Mouse (Mus musculus) testis, adult 2 months (tissue): Measurements from ENCODE around the gene Lcn8. TPM values are rescaled to one million over a fixed set of nuclear protein-coding genes. Genes with fewer than 3 reads are reported as not detected.

Experiments
- H3K27ac ChIP-seq: fragments of 200-500 bp; 2 replicates; pipeline ENCODE4 v1.5.1; 2012; ENCODE audit warnings: low read depth, low read length; ENCODE audit not compliant: control insufficient read depth, insufficient read depth
- H3K27me3 ChIP-seq: fragments of 200-500 bp; 2 replicates; pipeline ENCODE4 v1.6.1; 2012; ENCODE audit warnings: mild to moderate bottlenecking, low read length, moderate library complexity; ENCODE audit not compliant: control insufficient read depth, insufficient read depth
- H3K36me3 ChIP-seq: fragments of 200-500 bp; 2 replicates; pipeline ENCODE4 v1.6.1; 2012; ENCODE audit warnings: mild to moderate bottlenecking, low read length; ENCODE audit not compliant: control insufficient read depth, insufficient read depth
- H3K4me1 ChIP-seq: fragments of 200-500 bp; 2 replicates; pipeline ENCODE4 v1.6.1; 2012; ENCODE audit warnings: low read length; ENCODE audit not compliant: control insufficient read depth, insufficient read depth
- H3K4me3 ChIP-seq: fragments of 200-500 bp; 2 replicates; pipeline ENCODE4 v1.5.1; 2012; ENCODE audit warnings: low read depth, mild to moderate bottlenecking, low read length, moderate library complexity, mixed read lengths; ENCODE audit not compliant: control insufficient read depth
- CTCF ChIP-seq: fragments of 200-500 bp; IDR thresholded peaks from 2 replicates; pipeline ENCODE4 v1.5.1; 2012; ENCODE audit warnings: low read depth, mild to moderate bottlenecking, inconsistent platforms, low read length, moderate library complexity; ENCODE audit not compliant: control insufficient read depth, insufficient read depth, insufficient replicate concordance
- POLR2A ChIP-seq: fragments of 200-500 bp; IDR thresholded peaks from 2 replicates; pipeline ENCODE4 v1.6.1; 2012; ENCODE audit warnings: low read depth, mild to moderate bottlenecking, inconsistent platforms, low read length, moderate library complexity; ENCODE audit not compliant: control insufficient read depth
- polyA plus RNA-seq: library from polyadenylated mRNA; depleted of rRNA; stranded (reverse); fragments of >200 nt; gene quantifications from 2 replicates; pipeline ENCODE4 v1.2.3, GENCODE M21; 2012

Gene Lcn8
- polyA plus RNA-seq, 1 experiment = not detected

DNA sequence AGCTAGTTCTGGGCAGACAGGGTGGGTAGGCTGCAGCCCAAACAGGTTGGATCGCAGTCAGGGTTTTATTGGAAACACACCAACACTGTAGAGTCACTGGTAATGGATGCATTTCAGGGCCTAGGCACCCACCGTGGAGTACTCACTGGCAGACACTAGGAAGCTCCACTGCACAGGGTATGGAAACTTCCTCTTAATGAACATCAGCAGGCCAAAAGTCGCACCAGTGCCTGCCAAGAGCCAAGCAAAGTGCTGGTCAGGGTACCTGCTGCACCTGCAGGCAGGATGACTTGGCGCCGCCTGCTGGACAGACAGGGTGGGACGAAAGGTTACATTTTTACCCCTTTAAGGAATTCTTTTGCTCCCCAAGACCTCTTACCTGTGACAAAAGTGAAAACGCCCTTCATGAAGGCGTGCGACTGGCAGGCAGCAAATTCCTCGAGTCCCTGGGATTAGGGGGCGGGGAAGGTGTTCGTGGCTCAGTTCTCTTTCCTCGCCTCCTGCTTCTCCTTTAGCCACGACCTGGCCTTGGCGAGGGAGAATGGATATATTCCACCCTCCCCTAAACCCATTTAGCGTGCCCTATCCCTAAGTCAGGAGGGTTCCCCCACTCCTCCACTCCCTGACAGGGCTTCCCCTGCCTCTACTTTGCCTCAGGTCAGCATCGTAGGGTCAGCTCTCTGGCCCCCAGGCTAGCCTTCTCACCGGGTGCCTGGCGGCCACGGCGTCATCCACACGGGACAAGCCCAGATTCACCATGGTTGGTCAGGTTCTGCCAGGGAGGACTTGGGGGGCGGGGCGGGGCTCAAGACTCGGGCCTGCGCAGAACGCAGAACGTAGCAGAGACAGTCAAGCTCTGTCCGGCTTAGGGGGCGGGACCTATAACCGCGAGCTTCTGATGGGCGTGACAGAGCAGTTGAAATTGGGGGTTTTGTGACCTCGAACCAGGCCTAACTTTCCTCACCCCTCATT lies 31.4 kb upstream of the Lcn8 start, which contains the start of gene Tmem141:
Tmem141 (minus strand) TSS at position 777 of the 972 bp plus-strand sequence.
- peak within 1 kb of the TSS; percentile 87 for H3K4me3 ChIP-seq
- TF ChIP-seq CTCF (peak; percentile 62; the same call in 1 of the 2 replicates), POLR2A (peak; percentile 38; the same call in 1 of the 2 replicates)
- no peaks in the 10 kb centered on the region for H3K36me3 ChIP-seq
- peak within 1 kb of the TSS; percentile 83 for H3K27ac ChIP-seq
- peaks cover 13% of the 10 kb centered on the region for H3K4me1 ChIP-seq
- no peaks in the 10 kb centered on the region for H3K27me3 ChIP-seq

DNA sequence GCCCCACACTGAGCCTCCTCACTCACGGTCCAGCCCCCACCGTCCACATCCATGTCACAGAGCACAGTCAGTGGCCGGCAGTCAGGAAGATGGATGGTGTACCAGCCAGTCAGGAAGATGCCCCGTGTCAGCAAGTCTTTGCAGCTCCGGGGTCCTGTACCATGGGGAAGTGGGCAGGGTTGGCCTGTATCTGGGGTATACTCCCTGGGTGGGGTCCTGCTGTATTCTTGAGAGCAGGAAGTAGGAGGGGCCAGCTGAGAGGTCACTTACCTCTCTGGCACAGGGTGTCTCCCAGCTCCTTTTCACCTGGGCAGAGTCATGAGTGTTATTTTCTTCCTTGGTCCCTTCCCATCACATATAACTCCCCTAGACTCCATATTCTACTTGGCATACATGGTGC lies 26.9 kb upstream of the Lcn8 start:
- peaks cover 8% of the 10 kb centered on the region for H3K4me1 ChIP-seq
- no peaks in the 10 kb centered on the region for H3K36me3 ChIP-seq
- TF ChIP-seq CTCF = no peak
- TF ChIP-seq POLR2A = no peak
- no peaks in the 10 kb centered on the region for H3K27me3 ChIP-seq
- no peak overlapping the region for H3K4me3 ChIP-seq
- no peak overlapping the region for H3K27ac ChIP-seq

DNA sequence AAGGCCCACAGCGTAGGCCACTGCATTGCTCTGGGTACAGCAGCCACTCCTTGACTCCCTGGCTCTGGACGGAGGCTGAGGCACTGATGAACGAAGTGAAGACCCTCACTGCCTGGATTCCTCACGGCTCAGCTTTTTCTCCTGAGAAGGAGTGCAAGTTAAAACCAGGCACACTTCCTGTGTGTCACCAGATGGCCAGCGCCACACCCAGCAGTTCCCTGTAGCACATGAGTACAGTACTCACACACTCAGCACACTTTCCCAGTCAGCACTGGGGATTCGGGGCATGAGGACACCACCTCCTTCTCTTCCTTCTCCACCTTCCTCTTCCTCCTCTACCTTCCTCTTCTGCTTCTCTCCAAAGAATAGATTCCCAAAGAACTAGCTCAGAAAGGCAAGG lies 25.1 kb upstream of the Lcn8 start, which contains the start of gene Fcna:
Fcna (minus strand) TSS at position 220 of the 400 bp plus-strand sequence.
- no peaks in the 10 kb centered on the region; the same call in 1 of the 2 replicates for H3K4me1 ChIP-seq
- H3K27ac ChIP-seq = no peak within 1 kb of the TSS
- H3K36me3 ChIP-seq = no peaks in the 10 kb centered on the region
- TF ChIP-seq CTCF (no peak), POLR2A (no peak)
- H3K4me3 ChIP-seq = no peak within 1 kb of the TSS
- H3K27me3 ChIP-seq = no peaks in the 10 kb centered on the region

DNA sequence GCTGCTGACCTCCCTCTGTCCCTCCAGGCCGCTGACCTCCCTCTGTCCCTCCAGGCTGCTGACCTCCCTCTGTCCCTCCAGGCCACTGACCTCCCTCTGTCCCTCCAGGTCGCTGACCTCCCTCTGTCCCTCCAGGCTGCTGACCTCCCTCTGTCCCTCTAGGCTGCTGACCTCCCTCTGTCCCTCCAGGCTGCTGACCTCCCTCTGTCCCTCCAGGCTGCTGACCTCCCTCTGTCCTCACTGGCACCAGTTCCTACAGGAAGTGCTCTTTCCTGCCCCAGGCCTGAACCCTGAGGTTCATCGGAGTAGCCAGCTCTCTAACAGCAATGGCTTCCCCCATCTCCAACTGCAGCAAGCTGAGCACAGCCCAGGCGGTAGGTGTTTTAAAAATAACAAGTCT lies 24.2 kb upstream of the Lcn8 start:
- no peaks in the 10 kb centered on the region for H3K36me3 ChIP-seq
- no peak for TF ChIP-seq POLR2A
- no peak for TF ChIP-seq CTCF
- H3K27ac ChIP-seq = no peak overlapping the region
- no peak overlapping the region for H3K4me3 ChIP-seq
- no peaks in the 10 kb centered on the region for H3K27me3 ChIP-seq
- no peaks in the 10 kb centered on the region; the same call in 1 of the 2 replicates for H3K4me1 ChIP-seq

DNA sequence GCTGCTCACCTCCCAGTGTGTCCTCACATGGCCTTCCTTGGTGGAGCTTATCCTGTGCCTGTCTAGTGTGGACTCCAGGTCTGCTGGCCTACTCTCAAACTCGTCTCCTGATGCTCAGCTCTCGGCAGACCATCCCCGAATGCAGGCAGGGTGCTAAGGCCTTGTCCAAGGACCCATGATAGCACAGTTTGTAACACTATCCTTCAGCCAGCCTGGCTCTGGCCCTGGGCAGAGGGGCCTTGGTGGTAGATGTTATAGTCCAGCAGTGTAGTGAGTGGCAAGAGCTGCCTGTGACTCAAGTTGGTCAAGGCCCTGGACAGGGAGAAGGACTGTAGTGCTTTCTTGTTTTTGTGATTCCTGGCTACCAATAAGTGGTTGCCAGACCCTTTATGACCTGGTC lies 19.3 kb upstream of the Lcn8 start:
- Histone ChIP-seq H3K4me3 (no peak overlapping the region), H3K27me3 (no peaks in the 10 kb centered on the region), H3K36me3 (no peaks in the 10 kb centered on the region), H3K4me1 (no peaks in the 10 kb centered on the region), H3K27ac (no peak overlapping the region)
- no peak for TF ChIP-seq CTCF
- TF ChIP-seq POLR2A = no peak; the same call in 1 of the 2 replicates

DNA sequence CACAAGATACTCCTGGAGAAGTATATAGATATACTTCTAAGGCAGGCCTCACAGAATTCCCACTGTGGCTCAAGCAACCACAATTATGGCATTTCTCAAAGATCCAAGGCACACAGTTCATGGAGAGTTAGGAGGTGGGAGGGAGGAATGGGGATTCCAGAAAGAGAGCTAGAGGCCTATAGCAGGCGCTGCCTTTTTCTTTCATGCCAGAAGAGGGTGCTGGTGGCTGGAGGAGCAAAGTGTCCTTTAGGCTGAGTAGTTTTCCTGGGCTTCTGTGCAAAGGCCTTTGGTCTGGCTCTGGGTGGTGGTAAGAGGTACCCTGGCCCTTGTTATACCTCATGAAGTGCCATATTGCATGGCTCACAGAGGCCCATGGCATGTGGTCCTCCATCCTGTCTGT lies 18.9 kb upstream of the Lcn8 start:
- no peak overlapping the region for H3K4me3 ChIP-seq
- no peaks in the 10 kb centered on the region for H3K27me3 ChIP-seq
- H3K36me3 ChIP-seq = no peaks in the 10 kb centered on the region
- no peak overlapping the region for H3K27ac ChIP-seq
- TF ChIP-seq POLR2A = no peak
- no peak for TF ChIP-seq CTCF
- no peaks in the 10 kb centered on the region for H3K4me1 ChIP-seq

DNA sequence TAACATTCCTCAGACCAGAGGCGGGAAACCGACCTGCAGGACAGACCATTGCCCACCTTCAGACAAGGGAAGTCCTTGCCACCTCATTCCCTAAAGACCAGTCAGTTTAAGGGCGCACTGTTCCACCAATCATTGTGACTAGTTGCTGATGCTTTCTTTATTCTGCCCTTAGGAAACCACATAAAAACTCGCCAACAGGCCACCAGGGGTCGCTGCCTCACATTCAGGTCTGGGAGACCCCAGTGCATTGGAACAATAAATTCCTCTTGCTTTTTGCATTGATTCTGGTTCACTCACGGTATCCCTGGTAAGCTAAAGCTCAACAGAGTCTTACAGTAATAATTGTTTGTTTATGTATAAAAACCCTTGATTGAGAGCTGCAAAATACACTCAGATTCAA lies 13.0 kb upstream of the Lcn8 start:
- no peak overlapping the region for H3K27ac ChIP-seq
- TF ChIP-seq CTCF (peak; percentile 9; the same call in 1 of the 2 replicates), POLR2A (no peak)
- H3K36me3 ChIP-seq = no peaks in the 10 kb centered on the region
- H3K4me3 ChIP-seq = no peak overlapping the region
- H3K4me1 ChIP-seq = no peaks in the 10 kb centered on the region
- H3K27me3 ChIP-seq = no peaks in the 10 kb centered on the region
